Mouse (Mus musculus) testis, postnatal 14 days (tissue): ENCODE data around the gene Haus7.
"Not testable (repeated sequence)": the region's sequence is repeated elsewhere in the genome, so short reads cannot be mapped to it uniquely, and the experiment has no call there.

Experiments used
- DNase-seq: peaks from one replicate; pipeline ENCODE4 v3.0.0; 2021; ENCODE audit warnings: low spot score

Haus7 gene

DNA sequence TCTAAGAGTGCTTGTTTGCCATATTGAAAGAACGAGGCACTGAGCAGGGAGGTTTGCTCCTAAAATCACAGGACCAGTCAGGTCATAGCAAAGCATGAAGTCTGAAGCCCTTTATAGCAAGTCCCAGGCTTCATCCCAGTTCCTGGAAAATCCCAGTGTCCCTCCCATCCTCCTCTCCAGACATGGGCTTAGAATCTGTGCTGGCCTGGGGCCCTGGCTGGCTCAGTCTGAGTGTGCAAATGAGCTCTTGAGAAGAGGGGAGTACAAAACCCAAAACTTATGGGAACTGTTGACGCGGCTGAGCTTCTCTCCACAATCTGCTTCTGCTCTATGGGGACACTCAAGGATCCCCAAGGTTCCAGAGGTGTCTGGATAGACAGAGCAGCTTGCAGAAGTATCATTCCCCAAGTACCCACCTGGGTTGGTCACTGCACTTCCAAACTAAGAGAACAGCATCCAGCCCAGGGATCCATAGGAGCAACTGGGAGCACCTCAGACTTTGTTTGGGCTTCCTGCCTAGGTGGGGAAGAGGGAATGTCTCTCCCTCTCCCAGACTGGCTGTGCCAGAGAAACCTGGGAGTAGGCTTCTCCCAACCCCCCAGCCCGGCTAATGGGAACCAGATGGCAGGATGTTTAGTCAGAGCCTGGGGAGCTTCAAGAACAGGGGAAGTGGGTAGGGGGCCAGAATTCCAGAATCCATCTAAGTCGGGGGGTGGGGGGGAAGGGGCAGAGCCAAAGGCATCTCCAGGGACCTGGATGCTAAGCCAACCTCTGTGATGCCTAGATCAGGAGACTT, 8.8 kb upstream of the Haus7 start:
- no peak for DNase-seq

DNA sequence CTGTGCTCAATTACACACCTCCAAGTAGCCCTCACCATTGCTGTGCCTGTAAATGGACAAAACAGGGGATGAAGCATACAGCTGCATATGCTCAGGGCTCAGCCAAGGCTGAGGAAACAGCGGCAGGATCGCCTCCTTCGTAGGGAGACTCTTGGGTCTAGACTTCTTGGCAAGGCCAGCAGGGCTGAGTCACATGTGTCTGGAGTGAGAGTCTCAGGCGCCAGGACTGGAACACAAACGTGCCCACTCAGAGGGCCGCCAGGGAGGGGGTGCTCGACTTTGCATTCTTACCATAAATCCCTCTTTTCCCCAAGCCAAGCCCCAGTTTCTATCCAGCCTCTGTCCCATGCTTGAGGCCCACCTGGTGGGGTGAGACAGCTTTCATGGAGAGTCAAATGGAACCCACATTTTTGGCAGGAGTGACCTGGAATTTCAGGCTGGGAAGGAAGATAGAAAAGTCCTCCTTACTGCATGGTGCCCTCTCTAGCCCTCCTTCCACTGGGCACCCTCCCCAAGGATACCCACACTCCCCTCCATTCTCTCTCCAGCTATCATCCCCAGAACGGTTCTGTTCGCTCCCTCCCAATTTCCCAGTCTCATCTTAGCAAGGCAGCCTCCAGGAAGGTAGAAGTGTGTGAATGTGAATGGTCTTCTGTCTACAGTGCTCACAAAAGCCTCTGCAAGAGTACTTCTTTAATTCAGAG, 6.8 kb upstream of the Haus7 start:
- DNase-seq: peak; percentile 23

DNA sequence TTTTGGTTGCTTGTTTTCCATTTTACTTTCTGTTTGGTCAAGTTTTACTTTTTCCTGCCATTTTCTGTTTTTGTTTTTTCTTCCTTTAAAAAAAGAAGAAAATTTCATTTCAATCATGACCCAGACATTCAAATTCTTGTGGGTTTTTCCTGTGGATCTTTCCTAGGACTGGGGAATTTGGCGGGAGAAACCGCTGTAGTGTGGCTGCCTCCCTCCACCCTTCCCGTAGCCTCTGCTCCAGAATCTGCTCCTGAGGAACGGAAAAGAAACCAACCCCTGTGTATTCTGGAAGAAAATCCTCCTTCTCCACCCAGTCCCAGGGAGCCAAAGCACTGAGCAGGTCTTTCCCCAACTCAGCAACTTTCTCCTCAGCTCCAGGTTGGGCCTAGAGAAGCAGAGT, 1.9 kb upstream of the Haus7 start:
- no peak for DNase-seq

GRCm38 (mm10) chrX:73451949-73452348, 6.9 kb downstream of the Haus7 start:
- DNase-seq: no peak

DNA sequence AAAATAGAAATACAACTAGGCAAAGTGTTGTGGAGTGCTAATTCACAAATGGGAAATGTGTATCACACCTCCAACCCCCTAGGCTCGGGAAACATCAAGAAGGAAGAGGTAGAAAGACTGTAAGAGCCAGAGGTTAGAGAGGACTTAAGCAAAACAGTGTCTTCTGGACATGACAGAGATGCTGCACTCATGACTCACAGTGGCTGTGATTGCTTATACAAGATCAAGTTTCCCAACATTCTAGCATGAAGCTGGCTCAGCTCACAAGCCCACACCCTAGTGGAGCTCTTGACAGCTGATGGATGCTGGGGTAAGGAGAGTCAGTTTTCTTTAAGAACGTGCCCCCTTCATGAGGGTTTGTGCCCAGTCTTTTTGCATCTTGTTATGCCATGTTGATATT, 17.4 kb downstream of the Haus7 start:
- no peak for DNase-seq

DNA sequence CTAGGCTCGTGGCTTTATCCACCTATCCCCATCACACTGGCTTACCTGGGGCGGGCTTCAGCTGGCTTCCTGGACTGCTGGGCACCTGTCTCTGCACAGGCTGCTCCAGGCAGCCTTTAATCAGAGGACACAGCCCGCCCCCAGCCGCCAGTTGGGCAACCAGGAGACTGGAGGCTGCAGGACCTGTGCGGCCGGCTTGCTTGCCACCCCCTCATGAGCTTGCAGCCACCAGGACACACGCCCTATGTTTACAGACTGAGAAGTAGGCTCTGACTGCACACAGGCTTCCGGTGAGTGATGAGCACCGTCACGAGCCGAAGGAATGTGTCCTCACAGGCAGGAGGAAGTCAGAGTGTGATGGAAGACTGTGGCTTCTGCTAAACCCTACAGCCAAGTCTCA, 23.6 kb downstream of the Haus7 start, which contains the start of gene Trex2:
TSS of gene Trex2 (minus strand) at position 93 of the 400 bp plus-strand sequence.
- DNase-seq: no peak

DNA sequence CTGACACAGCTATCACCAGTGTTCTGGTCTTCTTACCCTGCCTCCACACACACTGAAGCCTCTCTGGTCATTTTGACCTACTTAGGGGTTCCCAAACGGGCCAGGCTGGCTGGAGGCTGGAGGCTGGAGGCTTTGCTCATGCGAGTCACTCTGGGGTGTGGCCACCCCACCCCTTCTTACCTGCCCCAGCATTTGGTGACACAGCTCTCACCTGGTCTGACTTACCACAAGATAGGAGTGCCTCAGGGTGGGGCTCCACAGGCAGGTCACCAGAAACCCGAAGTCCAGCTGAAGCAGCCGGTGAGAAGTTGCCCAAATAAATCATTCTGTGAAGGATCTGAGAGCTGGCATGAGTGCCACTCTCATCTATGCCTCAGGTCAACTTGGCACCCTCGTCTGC, 26.0 kb downstream of the Haus7 start:
- DNase-seq: no peak

GRCm38 (mm10) chrX:73430036-73430435, 28.8 kb downstream of the Haus7 start:
- no peak for DNase-seq

- no peak for DNase-seq
These were observed 46.1 kb downstream of the Haus7 start for GRCm38 (mm10) chrX:73412767-73413166.

- DNase-seq: no peak
These were observed 47.8 kb downstream of the Haus7 start, which contains the start of gene Zfp92 for GRCm38 (mm10) chrX:73410880-73411517. Zfp92 (plus strand) TSS chrX:73411096.

DNA sequence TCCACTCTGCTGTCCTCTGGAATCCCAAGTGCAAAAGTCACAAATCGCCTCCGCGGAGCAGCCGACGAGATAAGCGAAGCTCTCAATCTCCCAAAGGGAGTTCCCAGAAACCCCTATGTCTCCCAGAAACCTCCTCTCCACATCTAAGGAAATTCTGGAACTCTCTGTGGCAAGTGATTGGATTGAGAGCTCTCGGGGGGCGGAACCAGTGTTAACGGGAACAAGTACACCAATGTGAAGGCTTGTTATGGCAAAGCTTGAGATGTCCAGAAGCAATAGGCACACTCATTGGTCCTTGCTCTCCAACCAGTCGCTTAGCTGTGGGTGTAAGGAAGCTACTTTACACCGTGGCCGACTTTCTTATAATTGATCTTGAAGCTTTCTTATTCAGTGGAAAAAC, 57.2 kb downstream of the Haus7 start:
- peak; percentile 72 for DNase-seq

- peak; percentile 81 for DNase-seq
These were observed 57.9 kb downstream of the Haus7 start for GRCm38 (mm10) chrX:73400951-73401350.

DNA sequence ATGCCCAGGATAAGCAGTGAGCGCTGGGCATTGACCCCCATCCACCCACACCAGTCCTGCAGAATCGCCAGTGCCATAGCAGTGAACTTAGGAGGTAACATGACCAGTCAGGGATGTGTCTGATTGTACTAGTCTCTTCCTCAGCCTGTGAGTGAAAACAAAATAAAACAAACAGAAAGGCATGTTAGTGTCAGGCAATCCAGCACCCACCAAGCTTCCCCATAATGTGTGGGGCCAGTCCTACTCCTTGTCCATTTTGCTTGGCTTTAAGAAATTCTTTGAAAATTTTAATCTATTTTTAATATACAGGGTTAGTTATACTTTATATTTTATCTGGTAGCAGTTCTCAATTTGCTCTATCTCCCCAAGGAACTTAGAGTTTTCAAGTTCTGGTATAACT, 60.2 kb downstream of the Haus7 start, which contains the start of gene Gm18336:
TSS of gene Gm18336 (minus strand) at position 101 of the 400 bp plus-strand sequence.
- DNase-seq: not testable (repeated sequence)

DNA sequence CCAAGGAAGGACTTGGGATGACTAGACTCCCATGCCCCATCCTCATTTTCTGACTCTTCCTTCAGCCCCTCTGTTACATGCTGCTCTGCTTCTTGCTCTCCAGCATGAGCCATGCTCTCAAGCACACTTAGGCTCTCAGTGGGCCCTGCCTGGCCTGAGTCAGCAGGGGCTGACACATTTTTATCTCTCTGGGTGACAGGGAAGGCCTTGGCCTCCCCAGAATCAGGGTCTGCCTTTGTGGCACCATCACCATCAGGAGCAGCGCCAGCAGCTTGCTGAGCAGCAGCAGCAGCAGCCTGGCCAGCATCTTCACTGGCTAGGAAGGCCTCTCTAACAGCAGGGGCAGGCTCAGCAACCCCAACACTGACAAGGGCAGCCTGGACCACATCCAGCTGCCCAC, 62.4 kb downstream of the Haus7 start:
- DNase-seq: no peak

DNA sequence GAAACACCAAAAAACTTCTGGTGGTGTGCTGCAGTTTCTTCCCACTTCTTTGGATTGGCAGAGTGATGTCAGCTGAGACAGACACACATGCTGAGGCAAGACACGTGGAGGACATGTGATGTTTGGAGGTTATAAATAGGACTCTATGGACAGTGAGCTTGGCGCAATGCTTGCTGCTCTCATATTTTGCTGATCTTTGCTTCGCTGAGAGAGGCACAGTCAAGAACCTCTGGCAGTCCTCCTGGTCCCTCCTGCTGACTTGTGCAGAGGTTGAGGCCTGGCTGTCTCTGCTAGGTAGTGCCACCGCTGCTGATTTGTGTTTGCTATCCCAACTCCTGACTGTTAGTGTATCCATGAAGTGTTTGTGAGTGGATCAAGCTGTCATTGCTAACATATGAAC, 67.4 kb downstream of the Haus7 start:
- DNase-seq: no peak
